8 mouse cellular contexts compared by ENCODE assay signal in genomic region chr15:82911001-82911964, GRCm38 (mm10).
DNase-seq lines count a peak whose midpoint lies in the region; ATAC-seq lines count a peak whose summit lies in the region.

No protein-coding gene starts in this region.

- H3K27ac ChIP-seq in limb, embryonic 13.5 days: no peak overlapping the region
- H3K27ac ChIP-seq in stomach, embryonic 14.5 days (ENCODE audit: low read length): no peak overlapping the region

- no peaks in the 10 kb centered on the region for H3K36me3 ChIP-seq in limb, embryonic 13.5 days
- no peaks in the 10 kb centered on the region for H3K36me3 ChIP-seq in stomach, embryonic 14.5 days (ENCODE audit: control insufficient read depth, insufficient read depth, low read length)

- H3K9ac ChIP-seq in limb, embryonic 13.5 days: peak overlapping the region; percentile 61
- no peak overlapping the region; the same call in 1 of the 2 replicates for H3K9ac ChIP-seq in stomach, embryonic 14.5 days (replicated peaks; ENCODE audit: low read depth, low read length)

- no peak for ATAC-seq in limb, embryonic 13.5 days (ENCODE audit: low FRiP score, low read depth)
- no peak for ATAC-seq in stomach, embryonic 14.5 days (ENCODE audit: insufficient number of reproducible peaks, insufficient read depth, low FRiP score, low read depth)

- H3K9me3 ChIP-seq in limb, embryonic 13.5 days: no peaks in the 10 kb centered on the region
- no peaks in the 10 kb centered on the region for H3K9me3 ChIP-seq in stomach, embryonic 14.5 days (ENCODE audit: control insufficient read depth, low read depth, low read length)

- peak overlapping the region; percentile 38 for H3K4me3 ChIP-seq in limb, embryonic 13.5 days
- H3K4me3 ChIP-seq in stomach, embryonic 14.5 days (ENCODE audit: low read depth, low read length): peak overlapping the region; percentile 12; the same call in 1 of the 2 replicates

- intact Hi-C loops in left cerebral cortex, postnatal 25 days (cut with DNase I): no loop called here

- DNase-seq in cerebellum, adult 11-12 months: peak; percentile 1
- no peak for DNase-seq in cerebellum, adult 9-10 months
- peak; percentile 40 for DNase-seq in right cerebral cortex, postnatal 4 days
- DNase-seq in right cerebral cortex, postnatal 14 days: no peak
- DNase-seq in left cerebral cortex, postnatal 25 days (ENCODE audit: low spot score in 2 of 2): no peak
- DNase-seq in MN1 (ENCODE audit: low spot score): no peak

- peaks cover 75% of the 10 kb centered on the region for H3K4me1 ChIP-seq in limb, embryonic 13.5 days
- peaks cover 18% of the 10 kb centered on the region; the same call in 1 of the 2 replicates for H3K4me1 ChIP-seq in stomach, embryonic 14.5 days (ENCODE audit: control insufficient read depth, insufficient read depth, low read length)

- WGBS in limb, embryonic 13.5 days: 13% methylated on average over 44 of the region's 44 CpGs
- 21% methylated on average over 44 of the region's 44 CpGs for WGBS in stomach, embryonic 14.5 days

- H3K27me3 ChIP-seq in limb, embryonic 13.5 days: peaks cover 44% of the 10 kb centered on the region
- no peaks in the 10 kb centered on the region for H3K27me3 ChIP-seq in stomach, embryonic 14.5 days (ENCODE audit: control insufficient read depth, insufficient read depth, low read length)

- H3K4me2 ChIP-seq in limb, embryonic 13.5 days (replicated peaks): peak overlapping the region; percentile 75
- peak overlapping the region; percentile 31 for H3K4me2 ChIP-seq in stomach, embryonic 14.5 days (replicated peaks; ENCODE audit: low read depth, low read length)

Comparison
In these comparisons a context has a peak if more than half of its experiments do, and no peak if none do; other contexts are left out.
1. DNase-seq: peak in cerebellum, adult 11-12 months (single experiment) and right cerebral cortex, postnatal 4 days (single experiment); none in cerebellum, adult 9-10 months (single experiment), right cerebral cortex, postnatal 14 days (single experiment), left cerebral cortex, postnatal 25 days (0 of 2) and MN1 (single experiment).